Mouse (Mus musculus): ENCODE results near the gene Rnps1.
A peak's percentile ranks its signal among the peaks of the same experiment; 100 is the strongest.
"Not testable (repeated sequence)": the region's sequence is repeated elsewhere in the genome, so short reads cannot be mapped to it uniquely, and the experiment has no call there.

Rnps1 gene

DNA sequence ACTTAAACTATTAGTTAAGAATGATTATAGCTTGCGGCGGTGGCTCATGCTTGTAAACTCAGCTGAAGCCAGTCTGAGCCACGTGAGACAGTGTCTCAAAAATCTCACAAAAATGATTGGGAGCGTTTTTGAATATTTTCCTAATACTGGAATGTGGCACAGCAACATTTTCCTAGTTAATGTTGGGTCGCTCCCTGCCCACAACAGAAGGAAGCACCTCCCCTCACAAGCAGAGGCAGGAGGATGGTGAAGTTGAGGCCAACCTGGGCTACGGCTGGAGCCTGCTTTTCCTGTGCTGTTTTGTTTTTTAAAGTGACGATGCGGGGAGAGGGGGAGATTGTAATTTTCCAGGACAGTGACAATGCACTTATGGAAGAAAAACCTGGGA lies 12.8 kb downstream of the Rnps1 start:
- DNase-seq (ENCODE audit: low spot score), result no peak

DNA sequence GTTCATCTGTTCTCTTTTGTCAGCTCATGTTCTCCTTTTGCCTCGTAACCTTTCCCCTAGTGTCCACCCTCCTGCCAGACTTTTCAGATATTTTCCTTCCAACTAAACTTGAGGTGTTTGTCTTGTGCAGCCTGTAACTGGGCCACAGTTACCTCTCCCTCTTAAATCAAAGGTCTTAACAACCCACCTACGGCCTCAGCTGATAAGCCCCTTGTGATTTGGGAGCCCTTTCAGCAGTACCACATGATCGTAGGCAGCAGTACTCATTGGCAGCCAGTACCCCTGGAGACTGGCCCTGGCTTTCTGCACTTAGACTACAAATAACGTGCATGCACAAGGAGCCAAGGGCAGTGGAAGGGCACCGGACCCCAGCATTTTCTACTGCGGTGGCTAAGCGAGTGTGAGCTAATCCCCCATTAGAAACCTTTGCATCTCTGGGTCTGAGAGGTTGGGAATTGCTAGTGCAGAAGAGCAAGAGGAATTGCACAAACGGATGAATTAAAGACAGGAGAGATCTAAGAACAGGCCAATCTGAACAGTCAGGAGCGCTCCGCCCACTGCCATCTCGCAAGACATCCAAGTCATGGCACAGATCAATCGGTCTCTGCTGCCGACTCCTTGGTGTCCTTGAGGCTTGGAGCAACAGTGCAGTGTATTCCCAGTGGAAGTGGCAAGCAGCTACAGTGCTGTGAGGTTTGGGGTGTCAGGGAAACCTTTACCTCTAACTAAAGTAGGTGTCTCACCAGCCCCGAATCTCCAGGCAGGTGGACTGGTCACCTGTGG lies 15.0 kb downstream of the Rnps1 start:
- DNase-seq (ENCODE audit: low spot score), result no peak

DNA sequence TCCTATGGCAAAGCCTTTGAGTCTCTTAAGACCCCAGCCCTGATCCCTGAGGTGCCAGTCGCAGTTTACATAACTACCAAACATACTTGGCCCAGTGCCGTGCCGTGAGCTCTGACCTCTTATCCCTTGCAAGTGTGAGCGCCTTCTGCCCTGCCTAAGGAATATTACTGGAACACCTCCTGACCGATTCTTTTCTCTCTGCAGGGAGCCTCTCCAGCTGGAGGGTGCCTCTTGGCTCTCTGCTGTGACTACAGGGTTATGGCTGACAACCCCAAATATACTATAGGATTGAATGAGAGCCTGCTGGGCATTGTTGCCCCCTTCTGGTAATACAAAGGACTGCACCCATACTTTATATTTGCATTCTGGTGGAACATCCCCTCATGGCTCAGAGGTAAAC lies 22.7 kb downstream of the Rnps1 start:
- DNase-seq (ENCODE audit: low spot score), result no peak

DNA sequence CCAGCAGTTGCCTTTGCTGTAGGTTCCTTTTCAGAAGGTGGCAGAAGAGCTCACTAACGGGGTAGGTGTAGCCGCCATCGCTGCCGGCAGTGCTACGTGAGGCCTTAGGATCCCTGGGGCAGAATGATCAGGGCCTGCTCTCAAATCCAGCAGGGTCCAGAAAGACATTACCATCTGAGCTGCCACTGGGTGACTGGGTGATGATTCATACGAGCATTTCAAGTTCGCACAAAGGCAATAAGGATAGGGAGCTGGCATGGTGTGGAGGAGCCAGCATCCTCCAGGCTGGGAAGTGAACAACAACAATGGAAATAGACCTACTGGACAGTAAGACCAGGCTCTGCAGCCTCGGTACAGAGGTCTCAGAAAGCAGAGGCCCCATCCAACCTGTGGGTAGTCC lies 26.0 kb downstream of the Rnps1 start:
- no peak for DNase-seq (ENCODE audit: low spot score)

DNA sequence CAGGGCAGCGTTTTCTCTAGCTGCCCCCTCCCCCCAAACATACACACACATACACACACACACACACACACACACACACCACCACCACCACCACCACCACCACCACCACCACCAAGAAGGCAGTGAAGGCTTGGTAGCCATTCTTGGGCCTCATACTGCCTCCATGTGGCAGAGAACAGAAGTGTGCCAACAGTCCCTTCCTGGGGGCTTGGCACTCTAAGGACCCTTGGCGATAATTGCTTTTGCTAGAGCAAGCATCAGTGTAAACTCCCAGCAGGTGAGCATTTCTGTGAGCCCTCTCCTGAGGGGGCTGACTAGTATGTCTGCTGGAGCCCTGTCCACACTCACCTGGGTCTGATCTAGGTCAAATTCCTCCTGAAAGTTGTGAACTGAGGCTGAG lies 26.8 kb downstream of the Rnps1 start:
- no peak for DNase-seq (ENCODE audit: low spot score)

DNA sequence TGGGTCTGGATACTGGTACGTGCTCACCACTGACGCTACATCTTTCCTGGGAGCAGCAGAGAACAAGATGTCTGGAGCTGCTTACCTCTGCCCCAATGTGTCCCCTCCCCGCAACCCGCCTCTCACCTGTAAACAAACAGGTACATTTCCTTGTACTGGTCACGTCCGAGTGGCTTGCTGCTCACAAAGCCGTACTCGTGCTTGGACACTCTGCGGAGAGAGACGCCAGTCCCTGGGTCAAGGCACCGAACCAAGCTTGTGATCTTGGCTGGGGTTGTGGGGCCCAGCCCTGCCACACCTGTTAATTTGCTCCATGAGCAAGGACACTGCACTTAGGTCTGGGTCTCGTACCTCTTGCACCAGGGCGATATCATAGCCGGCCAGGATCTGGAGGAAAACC lies 27.7 kb downstream of the Rnps1 start:
- no peak for DNase-seq (ENCODE audit: low spot score)

DNA sequence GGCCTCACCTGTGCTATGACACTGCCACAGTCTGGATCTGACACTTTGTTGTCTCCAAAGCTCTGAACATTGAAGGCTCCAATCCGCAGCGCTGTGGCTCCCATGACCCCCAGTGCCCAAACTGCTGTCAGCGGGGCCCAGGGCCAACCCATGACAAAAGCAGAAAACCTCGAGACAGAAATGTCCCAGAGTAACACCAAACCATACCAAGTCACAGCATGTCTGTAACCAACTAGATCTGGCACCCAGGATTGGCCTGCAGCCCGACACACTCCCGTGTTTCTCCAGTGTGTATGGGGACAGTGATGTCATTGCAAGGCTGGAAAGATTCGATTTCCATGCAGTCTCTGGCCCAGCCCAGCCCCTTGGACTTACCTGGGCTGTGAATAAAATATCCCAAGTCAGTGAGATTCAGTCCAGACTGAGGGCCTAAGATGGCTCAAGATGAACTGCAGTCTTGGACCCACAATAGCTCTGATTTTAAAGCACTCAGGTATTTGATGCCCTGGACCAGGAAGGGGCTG lies 28.3 kb downstream of the Rnps1 start, which contains the start of gene Dnase1l2:
Gene Dnase1l2, minus strand, starts transcription at position 474 of the 524 bp plus-strand sequence.
- no peak for DNase-seq (ENCODE audit: low spot score)

DNA sequence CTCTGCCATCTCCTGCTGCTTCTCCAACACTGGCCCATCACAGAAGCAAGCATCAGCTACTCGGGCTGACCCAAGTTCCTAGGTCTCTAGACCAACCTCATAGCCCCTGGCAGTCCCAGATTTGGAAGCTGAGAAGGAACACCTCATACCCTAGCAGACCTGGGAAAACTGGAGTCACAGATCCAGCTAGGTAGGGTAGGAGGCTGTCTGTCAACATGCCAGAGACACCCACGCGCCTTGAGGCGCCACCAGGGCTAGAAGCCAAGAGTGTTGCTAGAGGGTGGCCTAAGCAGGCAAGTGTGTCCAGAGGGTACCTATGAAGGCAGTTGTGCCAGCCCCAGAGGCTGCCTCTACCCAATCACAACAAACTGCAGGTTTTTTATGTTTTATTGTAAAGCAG lies 29.0 kb downstream of the Rnps1 start:
- no peak for DNase-seq (ENCODE audit: low spot score)

DNA sequence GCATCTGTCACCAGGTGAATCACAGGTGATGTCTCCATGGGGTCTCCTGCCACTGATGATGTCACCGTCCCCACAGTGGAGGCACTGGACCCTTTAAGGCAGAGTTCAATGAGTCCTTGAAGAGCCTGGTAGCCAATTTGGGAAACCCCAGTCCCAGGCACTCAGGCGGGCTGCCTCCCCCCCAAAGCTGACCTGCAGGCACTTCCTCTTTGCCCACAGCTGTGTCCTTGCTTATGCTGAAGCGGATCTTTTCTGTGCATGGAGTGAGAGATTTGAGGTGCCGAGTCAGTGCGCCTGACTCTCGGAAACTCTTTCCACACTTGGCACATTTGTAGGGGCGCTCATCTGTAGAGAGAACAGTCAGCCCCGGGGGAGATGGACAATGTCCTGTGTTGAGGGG lies 32.2 kb downstream of the Rnps1 start:
- no peak for DNase-seq (ENCODE audit: low spot score)

DNA sequence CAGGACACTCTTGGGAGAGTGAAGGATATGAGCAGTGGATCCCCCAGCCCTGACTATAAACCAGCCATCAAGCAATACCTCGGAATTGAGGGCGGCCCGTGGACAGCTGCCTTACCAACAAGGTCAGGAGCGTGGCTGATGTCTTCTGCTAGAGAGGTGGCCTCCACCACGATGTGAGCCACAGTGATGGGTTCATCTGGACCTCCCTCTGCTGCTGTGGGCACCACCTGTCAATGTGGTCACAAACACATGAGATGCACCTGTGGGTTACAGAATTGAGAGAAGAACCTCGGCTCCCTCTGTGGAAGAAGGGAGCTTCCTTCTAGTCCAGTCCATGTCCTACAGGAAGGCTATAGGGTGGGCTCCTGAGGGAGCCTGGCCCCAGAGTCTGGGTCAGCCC lies 35.1 kb downstream of the Rnps1 start:
- DNase-seq (ENCODE audit: low spot score), result no peak

DNA sequence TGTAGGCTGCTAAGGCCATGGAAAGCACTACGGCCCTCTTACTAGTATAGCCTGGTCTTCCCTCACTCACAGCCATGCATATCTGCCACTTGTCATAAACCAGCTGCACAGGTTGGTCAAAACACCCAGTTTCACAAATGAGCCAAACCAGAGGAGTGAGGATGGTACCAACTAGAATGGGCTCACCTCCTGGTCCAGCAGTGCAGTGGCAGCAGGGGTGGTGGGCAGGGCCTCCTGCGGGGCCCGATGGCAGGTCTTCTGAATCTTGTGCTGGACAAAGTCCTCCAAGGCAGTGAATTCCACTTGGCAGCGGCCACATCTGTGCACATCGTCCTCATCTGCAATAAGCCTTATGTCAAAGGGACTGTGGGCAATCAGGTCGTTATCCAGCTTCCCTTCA lies 36.9 kb downstream of the Rnps1 start:
- no peak for DNase-seq (ENCODE audit: low spot score)

DNA sequence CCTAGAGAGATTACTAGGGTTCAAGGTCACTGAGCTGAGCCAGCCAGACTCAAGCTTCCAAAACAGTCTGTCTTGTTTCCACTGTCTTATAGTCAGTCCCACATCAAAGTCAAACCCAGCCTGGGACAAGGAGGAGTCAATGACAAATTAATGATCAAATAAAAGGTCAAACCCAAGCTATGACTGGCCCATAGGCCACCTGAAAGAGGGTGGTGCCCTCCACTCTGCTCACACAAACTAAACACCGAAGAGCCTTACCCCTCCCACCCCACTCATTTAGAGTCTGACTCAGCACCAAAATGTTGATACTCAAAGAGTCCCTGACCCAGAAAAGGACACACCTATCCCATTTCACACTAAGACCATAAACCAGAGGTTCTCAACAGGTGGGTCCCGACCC lies 39.0 kb downstream of the Rnps1 start:
- DNase-seq (ENCODE audit: low spot score), result no peak

DNA sequence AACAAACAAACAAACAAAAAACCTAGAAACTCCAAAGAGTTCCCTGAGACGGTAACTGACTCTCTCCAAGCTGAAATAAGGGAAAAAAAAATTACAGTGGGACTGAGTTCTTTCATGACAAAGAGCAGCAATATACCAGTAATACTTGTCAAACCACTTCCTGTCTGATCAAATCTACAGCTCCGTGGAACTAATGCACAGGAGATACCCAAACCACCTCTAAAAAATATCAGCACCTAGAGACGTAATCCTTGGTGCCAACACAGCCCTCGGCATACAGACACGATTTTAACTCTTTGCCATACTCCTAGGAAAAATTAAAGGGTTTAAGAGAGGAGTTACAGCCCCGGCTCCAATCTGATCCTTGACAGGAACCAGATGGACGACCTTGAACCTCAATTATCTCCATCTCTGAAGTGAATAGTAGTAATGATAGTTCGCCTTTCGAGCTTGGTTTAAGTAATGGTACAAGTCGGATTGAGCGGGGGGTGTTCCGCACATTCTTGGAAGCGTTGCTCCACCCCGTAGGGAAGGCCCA lies 39.9 kb downstream of the Rnps1 start:
- no peak for DNase-seq (ENCODE audit: low spot score)

DNA sequence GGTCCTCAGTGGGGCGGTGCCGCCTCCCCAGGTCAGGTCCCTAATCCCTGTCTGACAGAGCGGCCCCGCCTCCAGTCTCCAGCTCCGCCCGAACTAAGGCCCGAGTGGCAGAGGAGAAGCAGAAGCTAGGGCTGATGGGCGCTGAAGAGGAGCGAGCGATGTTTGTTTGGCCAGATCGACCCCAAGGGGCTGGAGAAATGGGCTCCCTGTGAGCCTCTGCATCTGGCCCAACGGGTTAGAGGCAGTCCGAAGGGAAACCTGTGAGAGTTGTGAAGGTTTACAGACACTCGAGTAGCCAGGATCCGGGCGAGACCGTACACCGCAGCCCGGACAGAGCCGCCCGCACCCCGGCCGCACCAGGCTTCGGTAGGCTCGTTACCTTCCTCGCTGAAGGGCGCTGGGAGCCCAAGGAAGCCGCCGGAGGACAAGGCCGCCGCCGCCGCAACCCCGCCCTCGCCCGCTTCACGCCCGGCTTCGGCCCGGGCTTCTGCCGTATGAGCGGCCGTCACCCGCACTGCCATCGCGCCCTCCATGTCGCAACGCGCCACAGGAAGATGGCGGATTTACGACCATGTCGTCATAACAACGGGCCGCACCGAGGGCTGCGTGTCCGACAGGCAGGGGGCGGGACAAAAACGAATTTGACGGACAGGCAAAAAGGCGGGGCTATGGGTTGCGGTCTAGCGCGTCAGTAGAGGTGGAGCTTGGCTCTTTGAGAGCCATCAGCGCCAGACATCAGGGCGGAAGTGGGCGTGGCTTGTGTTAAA lies 40.6 kb downstream of the Rnps1 start:
- peak; percentile 98 for DNase-seq (ENCODE audit: low spot score)

DNA sequence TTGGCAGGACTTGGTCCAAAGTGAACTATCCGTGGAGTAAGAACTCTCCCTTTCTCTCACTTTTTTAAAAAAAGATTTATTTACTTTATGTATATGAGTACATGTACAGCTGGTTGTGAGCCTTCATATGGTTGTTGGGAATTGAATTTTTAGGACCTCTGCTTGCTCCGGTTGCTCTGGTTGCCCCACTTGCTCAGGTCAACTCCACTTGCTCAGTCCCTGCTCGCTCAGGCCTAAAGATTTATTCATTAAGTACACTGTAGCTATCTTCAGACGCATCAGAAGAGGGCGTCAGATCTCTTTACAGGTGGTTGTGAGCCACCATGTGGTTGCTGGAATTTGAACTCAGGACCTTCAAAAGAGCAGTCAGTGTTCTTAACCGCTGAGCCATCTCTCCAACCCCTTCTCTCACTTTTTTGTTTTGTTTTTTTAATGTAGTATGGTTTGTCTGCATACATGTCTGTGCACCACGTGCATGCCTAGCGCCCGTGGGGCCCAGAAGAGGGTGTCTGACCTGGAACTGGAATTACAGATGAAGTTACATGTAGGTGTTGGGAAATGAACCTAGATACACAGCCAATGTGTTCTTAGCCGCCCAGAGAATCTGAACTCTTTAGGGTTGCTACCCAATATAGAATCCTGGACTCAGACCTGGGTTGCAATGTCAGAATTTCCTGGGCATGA lies 41.3 kb downstream of the Rnps1 start:
- not testable (repeated sequence) for DNase-seq (ENCODE audit: low spot score)

DNA sequence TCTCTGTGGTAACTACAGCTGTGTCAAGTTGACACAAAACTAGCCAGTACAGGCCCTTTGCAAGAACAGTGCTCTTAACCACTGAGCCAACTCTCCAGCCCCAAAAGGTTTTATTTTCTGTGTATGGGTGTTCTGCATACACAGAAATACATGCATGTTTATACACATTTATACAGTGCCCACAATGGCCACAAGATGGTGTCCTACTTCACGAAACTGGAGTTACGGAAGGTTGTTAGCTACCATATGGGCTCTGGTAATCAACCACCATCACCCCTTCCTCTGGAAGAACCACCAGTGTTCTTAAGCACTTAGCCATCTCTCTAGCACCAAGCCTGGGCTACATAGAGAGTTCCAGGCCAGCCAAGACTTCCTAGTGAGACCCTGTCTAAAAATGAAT lies 47.2 kb downstream of the Rnps1 start:
- no peak for DNase-seq (ENCODE audit: low spot score)

DNA sequence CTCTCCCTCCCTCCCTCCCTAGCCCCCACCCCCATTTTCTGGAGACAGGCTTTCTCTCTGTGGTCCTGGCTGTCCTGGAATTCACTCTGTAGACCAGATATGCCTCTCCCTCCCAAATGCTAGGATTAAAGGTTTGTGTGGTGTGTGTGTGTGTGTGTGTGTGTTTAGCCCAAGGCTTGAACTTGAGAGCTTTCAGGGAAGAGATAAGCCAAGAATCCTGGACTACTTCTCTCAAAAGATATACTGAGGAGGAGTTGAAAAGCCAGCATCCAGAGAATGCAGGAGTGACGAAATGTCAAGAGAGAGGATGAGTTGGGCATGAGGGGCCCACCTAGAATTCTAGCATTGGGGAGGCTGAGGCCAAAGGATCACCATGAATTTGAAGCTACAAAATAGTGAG lies 48.6 kb downstream of the Rnps1 start:
- DNase-seq (ENCODE audit: low spot score), result no peak

DNA sequence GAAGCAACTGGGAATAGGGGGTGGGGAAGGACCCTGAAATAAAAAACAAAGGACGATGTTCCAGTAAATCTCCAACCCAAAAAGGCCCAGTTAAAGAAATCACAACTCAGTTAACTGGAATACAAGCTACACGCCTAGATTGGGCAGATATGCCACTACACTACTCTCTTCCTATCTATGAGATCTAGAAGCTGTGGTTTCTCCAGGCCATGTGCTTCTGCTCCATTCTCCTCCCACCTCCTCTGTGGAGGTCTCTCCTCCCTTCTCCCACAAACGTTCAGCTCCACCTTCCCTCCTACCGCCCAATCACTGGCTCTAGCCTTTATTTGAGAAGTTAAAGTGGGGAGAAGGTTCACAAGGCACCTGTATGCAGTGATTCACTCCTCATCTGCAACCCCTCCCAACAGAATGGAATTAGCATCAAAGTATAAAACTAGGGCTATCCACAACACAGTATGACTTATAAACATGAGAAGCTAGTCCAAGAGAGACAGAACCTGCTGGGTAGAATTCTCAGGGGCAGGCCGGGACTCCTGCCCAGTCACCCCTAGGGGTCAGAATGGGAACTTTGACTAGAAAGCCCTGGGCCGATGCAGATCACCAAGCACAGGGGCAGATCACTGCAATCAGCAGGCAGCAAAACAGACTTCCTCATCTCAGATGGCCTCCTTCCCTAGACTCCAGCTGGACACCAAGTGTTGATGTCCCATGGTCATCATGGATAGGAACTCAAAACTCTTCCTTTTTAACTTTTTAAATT lies 49.2 kb downstream of the Rnps1 start:
- DNase-seq (ENCODE audit: low spot score), result no peak

DNA sequence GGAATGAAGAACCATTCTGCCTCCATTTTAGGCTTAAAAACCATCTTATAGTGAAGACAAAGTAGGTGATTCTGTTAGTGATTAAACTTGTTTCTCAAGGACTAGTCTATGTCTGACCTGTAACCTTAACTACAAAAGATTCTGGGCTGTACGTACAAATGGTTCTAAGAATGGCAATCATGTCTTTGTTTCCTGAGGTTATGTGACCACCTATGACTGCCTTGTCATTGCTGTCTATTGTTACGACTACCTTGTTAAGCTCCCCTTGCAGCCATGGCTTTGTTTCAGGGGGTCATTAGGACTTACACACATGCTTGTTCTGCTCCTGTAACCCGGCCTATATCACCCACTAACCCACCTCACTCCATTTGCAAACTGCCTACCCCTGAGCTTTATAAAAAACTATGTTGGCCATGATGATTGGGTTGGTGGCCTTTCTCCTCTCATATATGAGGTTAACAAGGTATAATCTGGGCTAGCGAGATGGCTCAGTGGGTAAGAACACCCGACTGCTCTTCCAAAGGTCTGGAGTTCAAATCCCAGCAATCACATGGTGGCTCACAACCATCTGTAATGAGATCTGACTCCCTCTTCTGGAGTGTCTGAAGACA lies 54.4 kb downstream of the Rnps1 start:
- DNase-seq (ENCODE audit: low spot score), result no peak

DNA sequence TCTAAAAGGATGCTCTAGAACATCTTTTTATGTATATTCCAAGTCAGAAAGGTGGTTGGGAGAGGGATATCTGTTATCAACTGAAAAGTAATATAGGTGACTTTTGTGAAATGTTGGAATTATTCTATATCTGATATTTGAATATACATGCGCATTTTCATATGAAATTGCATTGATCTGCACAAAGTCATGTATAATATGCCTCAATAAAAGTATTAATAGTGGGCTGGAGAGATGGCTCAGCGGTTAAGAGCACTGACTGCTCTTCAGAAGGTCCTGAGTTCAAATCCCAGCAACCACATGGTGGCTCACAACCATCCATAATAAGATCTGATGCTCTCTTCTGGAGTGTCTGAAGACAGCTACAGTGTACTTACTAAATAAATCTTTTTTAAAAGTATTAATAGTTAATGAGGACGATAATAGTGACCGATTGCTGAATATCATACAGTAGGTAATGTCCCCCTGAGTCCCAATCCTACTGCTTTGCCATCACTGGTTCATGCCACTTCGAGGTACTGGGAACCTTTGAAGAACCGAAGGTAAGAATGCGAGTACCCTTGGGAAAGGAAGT lies 55.1 kb downstream of the Rnps1 start:
- no peak for DNase-seq (ENCODE audit: low spot score)

All from ovary, postnatal 36 days (tissue).